Mouse (Mus musculus): Measurements from ENCODE around the gene Ush2a. TPM values are rescaled to one million over a fixed set of nuclear protein-coding genes. Genes with fewer than 3 reads are reported as not detected.

Gene Ush2a
- total and polyA plus RNA-seq, 3 experiments: 0.11 TPM; not detected in 2

DNA sequence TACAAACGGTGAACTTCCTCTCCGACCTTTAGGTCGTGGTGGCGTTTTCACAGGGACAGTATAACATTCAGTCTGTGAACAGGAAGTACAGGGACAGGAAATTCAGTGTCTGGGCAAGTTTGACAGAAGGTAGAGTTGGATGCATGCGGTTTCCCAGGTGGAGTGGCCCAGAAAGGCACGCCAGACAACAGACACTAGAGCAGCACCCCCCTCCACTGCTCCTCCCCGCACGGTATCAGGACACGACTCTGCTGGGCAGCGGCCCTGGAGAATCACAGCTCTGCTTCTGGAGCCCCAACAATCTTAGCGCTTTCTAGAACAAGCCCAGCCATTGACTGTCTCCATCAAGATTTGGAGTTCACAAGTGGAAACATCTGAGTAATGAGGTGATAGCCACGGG lies 406.7 kb downstream of the Ush2a start:
- Histone ChIP-seq H3K27me3 (ENCODE audit: insufficient read depth, low read length) (no peaks in the 10 kb centered on the region), H3K36me3 (replicated peaks) (no peaks in the 10 kb centered on the region), H3K4me1 (ENCODE audit: insufficient read depth, low read depth, low read length) (no peaks in the 10 kb centered on the region), H3K4me3 (ENCODE audit: low read depth, low read length) (no peak overlapping the region), H3K9me3 (replicated peaks) (peaks cover 42% of the 10 kb centered on the region)
- no peak for DNase-seq (ENCODE audit: low spot score)
- ATAC-seq (ENCODE audit: extremely low read depth, insufficient number of reproducible peaks, low FRiP score, poor library complexity, severe bottlenecking): no peak
- no peak for TF ChIP-seq GATA2 (IDR thresholded peaks at IDR 0.05; ENCODE audit: borderline replicate concordance, low read depth, low read length)
- no peak for TF ChIP-seq GATA1 (IDR thresholded peaks at IDR 0.05; ENCODE audit: borderline replicate concordance, low read length)
- no peak for TF ChIP-seq TAL1 (conservative IDR thresholded peaks at IDR 0.05; ENCODE audit: low read depth, low read length)
- TF ChIP-seq CTCF (IDR thresholded peaks at IDR 0.05; ENCODE audit: low read depth, low read length): no peak
- no peak for TF ChIP-seq POLR2AphosphoS5 (IDR thresholded peaks at IDR 0.05; ENCODE audit: insufficient replicate concordance, low read depth, low read length)

DNA sequence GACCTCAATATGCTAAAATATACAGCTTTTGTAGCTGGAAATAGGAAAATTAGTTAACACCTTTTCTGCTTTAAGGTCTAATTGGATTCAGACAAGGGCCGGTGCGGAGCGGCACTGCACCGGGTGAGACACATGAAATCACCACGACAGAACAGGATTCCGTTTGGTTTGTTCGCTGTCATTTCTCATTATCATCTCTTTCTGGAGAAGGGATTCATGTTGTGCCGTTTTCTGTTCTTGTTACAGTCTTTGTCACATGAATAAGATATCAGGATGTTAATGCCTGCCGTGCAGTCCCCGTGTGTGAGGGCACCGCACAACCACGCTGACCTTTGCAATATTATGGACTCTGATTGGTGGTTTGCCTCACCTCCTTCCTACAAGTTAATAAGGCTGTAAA lies 411.0 kb downstream of the Ush2a start:
- DNase-seq (ENCODE audit: low spot score): no peak
- TF ChIP-seq POLR2AphosphoS5 (IDR thresholded peaks at IDR 0.05; ENCODE audit: insufficient replicate concordance, low read depth, low read length) (no peak), CTCF (IDR thresholded peaks at IDR 0.05; ENCODE audit: low read depth, low read length) (no peak), GATA1 (IDR thresholded peaks at IDR 0.05; ENCODE audit: borderline replicate concordance, low read length) (no peak), TAL1 (conservative IDR thresholded peaks at IDR 0.05; ENCODE audit: low read depth, low read length) (no peak), GATA2 (IDR thresholded peaks at IDR 0.05; ENCODE audit: borderline replicate concordance, low read depth, low read length) (no peak)
- no peaks in the 10 kb centered on the region for H3K27me3 ChIP-seq (ENCODE audit: insufficient read depth, low read length)
- no peaks in the 10 kb centered on the region for H3K4me1 ChIP-seq (ENCODE audit: insufficient read depth, low read depth, low read length)
- peaks cover 43% of the 10 kb centered on the region for H3K9me3 ChIP-seq (replicated peaks)
- H3K36me3 ChIP-seq (replicated peaks): no peaks in the 10 kb centered on the region
- ATAC-seq (ENCODE audit: extremely low read depth, insufficient number of reproducible peaks, low FRiP score, poor library complexity, severe bottlenecking): no peak
- H3K4me3 ChIP-seq (ENCODE audit: low read depth, low read length): no peak overlapping the region

DNA sequence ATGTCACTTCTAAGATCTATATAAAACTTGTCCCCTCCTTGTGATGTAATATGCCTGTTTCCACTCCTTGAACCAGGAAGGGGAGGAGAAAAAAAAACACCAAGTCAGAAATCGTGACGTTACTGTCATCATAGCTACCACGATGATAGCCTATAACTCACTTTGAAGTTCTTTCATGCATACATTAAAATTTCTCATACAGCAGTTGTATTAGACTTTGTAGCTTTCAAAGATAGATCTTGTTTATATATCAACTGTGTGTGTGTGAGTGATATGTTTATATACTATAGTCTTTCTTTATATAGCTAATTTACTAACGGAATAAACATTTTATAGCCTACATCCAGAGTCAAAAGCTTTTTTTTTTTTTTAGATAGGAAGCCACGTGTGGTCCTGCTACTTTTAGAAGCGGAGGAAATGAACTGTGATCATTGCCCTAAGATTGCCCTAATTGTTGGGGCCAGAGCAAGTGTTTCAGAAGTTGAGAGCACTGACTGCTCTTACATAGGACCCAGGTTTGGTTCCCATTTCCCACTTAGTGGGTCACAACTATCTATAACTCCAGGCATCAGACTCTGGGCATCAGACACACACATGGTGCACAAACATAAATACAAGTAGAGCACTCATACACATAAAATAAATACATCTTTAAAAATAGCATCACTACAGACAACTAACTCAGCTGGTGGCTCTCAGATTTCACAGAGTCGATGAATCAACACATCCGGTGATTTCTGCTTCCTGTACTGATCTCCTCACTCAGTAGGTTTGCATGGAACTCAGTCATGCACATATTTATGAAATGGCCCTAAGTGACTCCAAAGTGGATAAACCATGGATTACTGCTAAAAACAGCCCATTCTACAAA lies 413.1 kb downstream of the Ush2a start:
- H3K4me1 ChIP-seq (ENCODE audit: insufficient read depth, low read depth, low read length): no peaks in the 10 kb centered on the region
- no peaks in the 10 kb centered on the region for H3K36me3 ChIP-seq (replicated peaks)
- DNase-seq (ENCODE audit: low spot score) (no peak), ATAC-seq (ENCODE audit: extremely low read depth, insufficient number of reproducible peaks, low FRiP score, poor library complexity, severe bottlenecking) (no peak)
- H3K4me3 ChIP-seq (ENCODE audit: low read depth, low read length): no peak overlapping the region
- H3K27me3 ChIP-seq (ENCODE audit: insufficient read depth, low read length): no peaks in the 10 kb centered on the region
- peaks cover 41% of the 10 kb centered on the region for H3K9me3 ChIP-seq (replicated peaks)
- TF ChIP-seq POLR2AphosphoS5 (IDR thresholded peaks at IDR 0.05; ENCODE audit: insufficient replicate concordance, low read depth, low read length): no peak
- TF ChIP-seq TAL1 (conservative IDR thresholded peaks at IDR 0.05; ENCODE audit: low read depth, low read length): no peak
- TF ChIP-seq GATA1 (IDR thresholded peaks at IDR 0.05; ENCODE audit: borderline replicate concordance, low read length): no peak
- no peak for TF ChIP-seq GATA2 (IDR thresholded peaks at IDR 0.05; ENCODE audit: borderline replicate concordance, low read depth, low read length)
- TF ChIP-seq CTCF (IDR thresholded peaks at IDR 0.05; ENCODE audit: low read depth, low read length): no peak

DNA sequence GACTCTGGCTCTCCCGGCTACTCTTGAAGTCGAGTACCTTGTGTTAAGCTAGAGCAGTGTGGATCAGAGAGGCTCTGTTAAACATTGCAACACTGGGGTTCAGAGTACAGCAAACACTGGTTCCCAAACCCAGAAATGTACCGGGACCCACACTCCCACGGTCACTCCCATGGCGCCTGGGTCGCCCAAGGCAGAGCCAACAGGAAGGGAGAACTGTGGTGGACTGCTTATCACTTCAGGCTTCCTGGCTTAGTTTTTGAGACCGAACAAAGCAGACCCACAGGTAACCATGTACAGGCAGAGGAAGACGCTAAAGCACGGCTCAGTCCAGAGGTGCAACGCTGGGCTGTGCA lies 413.7 kb downstream of the Ush2a start:
- ATAC-seq (ENCODE audit: extremely low read depth, insufficient number of reproducible peaks, low FRiP score, poor library complexity, severe bottlenecking) (no peak), DNase-seq (ENCODE audit: low spot score) (no peak)
- no peaks in the 10 kb centered on the region for H3K27me3 ChIP-seq (ENCODE audit: insufficient read depth, low read length)
- TF ChIP-seq CTCF (IDR thresholded peaks at IDR 0.05; ENCODE audit: low read depth, low read length) (no peak), POLR2AphosphoS5 (IDR thresholded peaks at IDR 0.05; ENCODE audit: insufficient replicate concordance, low read depth, low read length) (no peak), GATA2 (IDR thresholded peaks at IDR 0.05; ENCODE audit: borderline replicate concordance, low read depth, low read length) (no peak), TAL1 (conservative IDR thresholded peaks at IDR 0.05; ENCODE audit: low read depth, low read length) (no peak), GATA1 (IDR thresholded peaks at IDR 0.05; ENCODE audit: borderline replicate concordance, low read length) (no peak)
- H3K9me3 ChIP-seq (replicated peaks): peaks cover 44% of the 10 kb centered on the region
- no peaks in the 10 kb centered on the region for H3K36me3 ChIP-seq (replicated peaks)
- no peaks in the 10 kb centered on the region for H3K4me1 ChIP-seq (ENCODE audit: insufficient read depth, low read depth, low read length)
- H3K4me3 ChIP-seq (ENCODE audit: low read depth, low read length): no peak overlapping the region

DNA sequence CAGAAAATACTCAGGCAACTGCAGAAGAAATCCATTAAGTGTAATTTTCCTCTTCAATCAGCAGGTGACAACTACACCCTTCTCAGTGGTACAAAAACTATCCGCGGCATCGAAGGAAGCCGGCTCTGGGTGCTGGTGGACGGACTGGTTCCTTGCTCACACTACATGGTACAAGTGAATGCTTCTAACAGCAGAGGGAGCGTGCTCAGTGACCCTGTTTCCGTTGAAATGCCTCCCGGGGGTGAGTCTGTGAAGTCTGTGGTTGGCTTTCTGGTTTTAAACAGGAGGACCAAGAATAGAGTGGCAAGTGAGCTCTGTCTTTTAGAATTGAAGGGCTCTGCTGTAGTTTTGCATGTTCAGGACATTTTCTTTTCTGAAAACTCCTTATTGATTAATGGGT lies 416.4 kb downstream of the Ush2a start:
- no peak for TF ChIP-seq CTCF (IDR thresholded peaks at IDR 0.05; ENCODE audit: low read depth, low read length)
- TF ChIP-seq TAL1 (conservative IDR thresholded peaks at IDR 0.05; ENCODE audit: low read depth, low read length): no peak
- no peak for TF ChIP-seq POLR2AphosphoS5 (IDR thresholded peaks at IDR 0.05; ENCODE audit: insufficient replicate concordance, low read depth, low read length)
- TF ChIP-seq GATA1 (IDR thresholded peaks at IDR 0.05; ENCODE audit: borderline replicate concordance, low read length): no peak
- no peak for TF ChIP-seq GATA2 (IDR thresholded peaks at IDR 0.05; ENCODE audit: borderline replicate concordance, low read depth, low read length)
- H3K36me3 ChIP-seq (replicated peaks): no peaks in the 10 kb centered on the region
- peaks cover 49% of the 10 kb centered on the region for H3K9me3 ChIP-seq (replicated peaks)
- ATAC-seq (ENCODE audit: extremely low read depth, insufficient number of reproducible peaks, low FRiP score, poor library complexity, severe bottlenecking) (no peak), DNase-seq (ENCODE audit: low spot score) (no peak)
- no peaks in the 10 kb centered on the region for H3K27me3 ChIP-seq (ENCODE audit: insufficient read depth, low read length)
- no peaks in the 10 kb centered on the region for H3K4me1 ChIP-seq (ENCODE audit: insufficient read depth, low read depth, low read length)
- H3K4me3 ChIP-seq (ENCODE audit: low read depth, low read length): no peak overlapping the region

DNA sequence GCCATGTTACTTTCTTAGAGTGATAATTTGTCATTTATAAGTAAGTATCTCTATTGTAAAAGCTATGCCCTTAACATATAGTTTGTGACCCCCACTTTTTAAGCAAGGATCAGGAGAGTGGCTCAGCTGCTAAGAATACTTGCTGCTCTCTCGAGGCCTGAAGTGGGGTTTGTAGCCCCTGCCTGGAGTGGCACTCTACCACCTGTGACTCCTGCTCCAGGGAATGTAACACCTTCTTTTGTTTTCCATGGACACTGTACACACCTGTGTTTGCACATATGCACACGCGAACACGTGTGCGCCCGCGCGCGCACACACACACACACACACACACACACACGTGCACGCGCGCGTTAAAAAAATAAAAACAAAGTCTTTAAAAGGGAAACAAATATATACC lies 424.5 kb downstream of the Ush2a start:
- TF ChIP-seq POLR2AphosphoS5 (IDR thresholded peaks at IDR 0.05; ENCODE audit: insufficient replicate concordance, low read depth, low read length) (no peak), CTCF (IDR thresholded peaks at IDR 0.05; ENCODE audit: low read depth, low read length) (no peak), GATA1 (IDR thresholded peaks at IDR 0.05; ENCODE audit: borderline replicate concordance, low read length) (no peak), GATA2 (IDR thresholded peaks at IDR 0.05; ENCODE audit: borderline replicate concordance, low read depth, low read length) (no peak), TAL1 (conservative IDR thresholded peaks at IDR 0.05; ENCODE audit: low read depth, low read length) (no peak)
- no peak for ATAC-seq (ENCODE audit: extremely low read depth, insufficient number of reproducible peaks, low FRiP score, poor library complexity, severe bottlenecking)
- Histone ChIP-seq H3K9me3 (replicated peaks) (peaks cover 43% of the 10 kb centered on the region), H3K36me3 (replicated peaks) (no peaks in the 10 kb centered on the region), H3K27me3 (ENCODE audit: insufficient read depth, low read length) (no peaks in the 10 kb centered on the region), H3K4me1 (ENCODE audit: insufficient read depth, low read depth, low read length) (no peaks in the 10 kb centered on the region), H3K4me3 (ENCODE audit: low read depth, low read length) (no peak overlapping the region)
- DNase-seq (ENCODE audit: low spot score): no peak
